Mouse (Mus musculus): ENCODE data around the gene Hist2h2aa1.
A peak's percentile ranks its signal among the peaks of the same experiment; 100 is the strongest.
"Not testable (repeated sequence)": the region's sequence is repeated elsewhere in the genome, so short reads cannot be mapped to it uniquely, and the experiment has no call there.

Hist2h2aa1 gene

GRCm38 (mm10) chr3:96245003-96245886 lies at the start of gene Hist2h2aa1:
TSS of gene Hist2h2aa1 (plus strand) at chr3:96245497.
- peak; percentile 88 for DNase-seq (ENCODE audit: low spot score)

- DNase-seq (ENCODE audit: low spot score): no peak
These were observed 49.5 kb upstream of the Hist2h2aa1 start for GRCm38 (mm10) chr3:96195616-96196313.

GRCm38 (mm10) chr3:96196437-96197128 lies 48.7 kb upstream of the Hist2h2aa1 start:
- no peak for DNase-seq (ENCODE audit: low spot score)

GRCm38 (mm10) chr3:96197129-96197749 lies 48.1 kb upstream of the Hist2h2aa1 start:
- peak; percentile 95 for DNase-seq (ENCODE audit: low spot score)

- peak; percentile 50 for DNase-seq (ENCODE audit: low spot score)
These were observed 47.1 kb upstream of the Hist2h2aa1 start for GRCm38 (mm10) chr3:96198181-96198580.

- not testable (repeated sequence) for DNase-seq (ENCODE audit: low spot score)
These were observed 46.6 kb upstream of the Hist2h2aa1 start for GRCm38 (mm10) chr3:96198601-96199251.

GRCm38 (mm10) chr3:96199731-96200130 lies 45.6 kb upstream of the Hist2h2aa1 start:
- no peak for DNase-seq (ENCODE audit: low spot score)

GRCm38 (mm10) chr3:96207819-96208218 lies 37.5 kb upstream of the Hist2h2aa1 start:
- no peak for DNase-seq (ENCODE audit: low spot score)

- DNase-seq (ENCODE audit: low spot score): no peak
These were observed 36.1 kb upstream of the Hist2h2aa1 start for GRCm38 (mm10) chr3:96209242-96209641.

- DNase-seq (ENCODE audit: low spot score): peak; percentile 46
These were observed 26.1 kb upstream of the Hist2h2aa1 start for GRCm38 (mm10) chr3:96219191-96219641.

GRCm38 (mm10) chr3:96219661-96220130 lies 25.6 kb upstream of the Hist2h2aa1 start, which contains the start of the genes Bola1 and Hist2h2ab:
TSS of gene Bola1 (minus strand) at chr3:96219709.
TSS of gene Hist2h2ab (plus strand) at chr3:96219865.
- peak; percentile 90 for DNase-seq (ENCODE audit: low spot score)

- DNase-seq (ENCODE audit: low spot score): not testable (repeated sequence)
These were observed 25.0 kb upstream of the Hist2h2aa1 start for GRCm38 (mm10) chr3:96220131-96220764.

- peak; percentile 96 for DNase-seq (ENCODE audit: low spot score)
These were observed 24.3 kb upstream of the Hist2h2aa1 start, which contains the start of the genes Hist2h2ac and Hist2h2be for GRCm38 (mm10) chr3:96220765-96221639. TSS of gene Hist2h2ac (minus strand) at chr3:96220880. TSS of gene Hist2h2be (plus strand) at chr3:96221119.

GRCm38 (mm10) chr3:96221640-96222038 lies 23.7 kb upstream of the Hist2h2aa1 start:
- DNase-seq (ENCODE audit: low spot score): no peak

- no peak for DNase-seq (ENCODE audit: low spot score)
These were observed 22.5 kb upstream of the Hist2h2aa1 start for GRCm38 (mm10) chr3:96222774-96223173.

GRCm38 (mm10) chr3:96225421-96225820 lies 19.9 kb upstream of the Hist2h2aa1 start:
- no peak for DNase-seq (ENCODE audit: low spot score)

GRCm38 (mm10) chr3:96226695-96227648 lies 18.3 kb upstream of the Hist2h2aa1 start:
- DNase-seq (ENCODE audit: low spot score): no peak

GRCm38 (mm10) chr3:96228828-96229227 lies 16.5 kb upstream of the Hist2h2aa1 start:
- DNase-seq (ENCODE audit: low spot score): no peak
